Mouse (Mus musculus) liver, embryonic 11.5 days (tissue): ENCODE results near the gene Pate2. TPM values are rescaled to one million over a fixed set of nuclear protein-coding genes. Genes with fewer than 3 reads are reported as not detected.

Experiments
- ATAC-seq: fragments of 200-750 bp; cut with Nextera tagmentation; replicated peaks from 2 replicates; pipeline ENCODE4 v1.8.0; 2017; ENCODE audit warnings: moderate number of reproducible peaks, mild to moderate bottlenecking, moderate TSS enrichment, moderate library complexity; ENCODE audit not compliant: low FRiP score
- DNase-seq: peaks from one replicate; pipeline ENCODE4 v3.0.0-alpha.2; 2017; ENCODE audit warnings: low spot score
- H3K27ac ChIP-seq: fragments of 300-500 bp; sonication (generic); 2 replicates; pipeline ENCODE4 v1.5.1; 2014; ENCODE audit warnings: mild to moderate bottlenecking, low read depth, low read length, control low read depth
- H3K27me3 ChIP-seq: fragments of 300-500 bp; sonication (generic); replicated peaks from 2 replicates; pipeline ENCODE4 v1.6.1; 2014; ENCODE audit warnings: low read length, mixed read lengths; ENCODE audit not compliant: control insufficient read depth, insufficient read depth
- H3K36me3 ChIP-seq: fragments of 300-500 bp; sonication (generic); 2 replicates; pipeline ENCODE4 v1.6.1; 2014; ENCODE audit warnings: mild to moderate bottlenecking, low read length, moderate library complexity, mixed read lengths; ENCODE audit not compliant: control insufficient read depth, insufficient read depth
- H3K4me1 ChIP-seq: fragments of 300-500 bp; sonication (generic); replicated peaks from 2 replicates; pipeline ENCODE4 v1.6.1; 2014; ENCODE audit warnings: low read length, mixed read lengths; ENCODE audit not compliant: control insufficient read depth, insufficient read depth
- H3K4me2 ChIP-seq: fragments of 300-500 bp; sonication (generic); 2 replicates; pipeline ENCODE4 v1.6.1; 2014; ENCODE audit warnings: mild to moderate bottlenecking, control low read depth, moderate library complexity
- H3K4me3 ChIP-seq: fragments of 300-500 bp; sonication (generic); 2 replicates; pipeline ENCODE4 v1.5.1; 2014; ENCODE audit warnings: low read depth, low read length, control low read depth
- H3K9ac ChIP-seq: fragments of 300-500 bp; sonication (generic); 2 replicates; pipeline ENCODE4 v1.6.1; 2014; ENCODE audit warnings: low read depth, low read length, control low read depth
- H3K9me3 ChIP-seq: fragments of 300-500 bp; sonication (generic); 2 replicates; pipeline ENCODE4 v1.6.1; 2016; ENCODE audit warnings: low read length, inconsistent platforms, mixed read lengths; ENCODE audit not compliant: control insufficient read depth
- WGBS: fragments of 180-500 bp; shearing (Covaris S2); extraction: QIAGEN DNeasy Blood & Tissue Kit; methylation state at CpG from one replicate; pipeline ENCODE4 v1.1.7; 2014; 5-methylcytosine and 5-hydroxymethylcytosine counted together
- polyA plus RNA-seq: library from polyadenylated mRNA; unstranded; fragments of >200 nt; fragmentation: Nextera tagmentation; extraction: Ambion mirVana; gene quantifications from 2 replicates; pipeline ENCODE4 v1.2.1, GENCODE M21; 2014

Gene Pate2
- polyA plus RNA-seq, 1 experiment from 2014 or later: 0.16 TPM

GRCm38 (mm10) chr9:35561583-35561982 lies 8.5 kb upstream of the Pate2 start:
- Histone ChIP-seq H3K9ac (no peak overlapping the region), H3K9me3 (no peaks in the 10 kb centered on the region), H3K27me3 (peaks cover 20% of the 10 kb centered on the region), H3K4me2 (no peak overlapping the region), H3K27ac (no peak overlapping the region), H3K4me1 (peaks cover 5% of the 10 kb centered on the region; the same call in 1 of the 2 replicates), H3K4me3 (no peak overlapping the region), H3K36me3 (peaks cover 19% of the 10 kb centered on the region)
- no peak for ATAC-seq
- DNase-seq: no peak
- WGBS: 65% methylated on average over 6 of the region's 6 CpGs

- Histone ChIP-seq H3K4me3 (no peak overlapping the region), H3K36me3 (peaks cover 20% of the 10 kb centered on the region), H3K9ac (no peak overlapping the region), H3K4me2 (no peak overlapping the region), H3K4me1 (no peaks in the 10 kb centered on the region; the same call in 1 of the 2 replicates), H3K27me3 (no peaks in the 10 kb centered on the region), H3K9me3 (no peaks in the 10 kb centered on the region), H3K27ac (no peak overlapping the region)
- 84% methylated on average over 5 of the region's 5 CpGs for WGBS
- ATAC-seq (no peak), DNase-seq (no peak)
Observed at GRCm38 (mm10) chr9:35564536-35565240, 5.4 kb upstream of the Pate2 start.

- Histone ChIP-seq H3K36me3 (peaks cover 11% of the 10 kb centered on the region; the same call in 1 of the 2 replicates), H3K4me1 (no peaks in the 10 kb centered on the region), H3K9ac (no peak overlapping the region), H3K27ac (no peak overlapping the region), H3K4me3 (no peak overlapping the region), H3K27me3 (no peaks in the 10 kb centered on the region), H3K9me3 (no peaks in the 10 kb centered on the region), H3K4me2 (0 out of 2 replicates have a peak overlapping the region, but pooled peaks have one; percentile 85)
- WGBS: 86% methylated on average over 3 of the region's 3 CpGs
- no peak for ATAC-seq
- DNase-seq: no peak
Observed at GRCm38 (mm10) chr9:35567995-35568394, 2.1 kb upstream of the Pate2 start.

GRCm38 (mm10) chr9:35570663-35571062 lies 579 bp downstream of the Pate2 start:
- H3K36me3 ChIP-seq: peaks cover 4% of the 10 kb centered on the region; the same call in 1 of the 2 replicates
- ATAC-seq (no peak; the same call in 1 of the 2 replicates), DNase-seq (no peak)
- no peaks in the 10 kb centered on the region for H3K4me1 ChIP-seq
- peaks cover 12% of the 10 kb centered on the region for H3K27me3 ChIP-seq
- WGBS: 9% methylated on average over 5 of the region's 5 CpGs
- H3K9me3 ChIP-seq: no peaks in the 10 kb centered on the region
- H3K9ac ChIP-seq: peak overlapping the region; percentile 92
- H3K4me2 ChIP-seq: peak overlapping the region; percentile 85
- peak overlapping the region; percentile 77 for H3K4me3 ChIP-seq
- peak overlapping the region; percentile 93; the same call in 1 of the 2 replicates for H3K27ac ChIP-seq

- WGBS: 7% methylated on average over 32 of the region's 32 CpGs
- H3K9me3 ChIP-seq: no peaks in the 10 kb centered on the region
- peak overlapping the region; percentile 29 for H3K4me3 ChIP-seq
- no peaks in the 10 kb centered on the region for H3K4me1 ChIP-seq
- peaks cover 12% of the 10 kb centered on the region for H3K27me3 ChIP-seq
- no peak for ATAC-seq
- H3K36me3 ChIP-seq: no peaks in the 10 kb centered on the region
- H3K9ac ChIP-seq: no peak overlapping the region
- no peak for DNase-seq
- H3K27ac ChIP-seq: no peak overlapping the region
- peak overlapping the region; percentile 53 for H3K4me2 ChIP-seq
Observed at GRCm38 (mm10) chr9:35574416-35574815, 4.3 kb downstream of the Pate2 start.

- Histone ChIP-seq H3K36me3 (no peaks in the 10 kb centered on the region), H3K27ac (no peak overlapping the region), H3K4me2 (no peak overlapping the region), H3K9me3 (no peaks in the 10 kb centered on the region), H3K4me1 (no peaks in the 10 kb centered on the region), H3K27me3 (no peaks in the 10 kb centered on the region), H3K4me3 (no peak overlapping the region), H3K9ac (no peak overlapping the region)
- 15% methylated on average over 1 of the region's 1 CpGs for WGBS
- DNase-seq (no peak), ATAC-seq (no peak)
Observed at GRCm38 (mm10) chr9:35587674-35588073, 17.6 kb downstream of the Pate2 start.

- H3K36me3 ChIP-seq: no peaks in the 10 kb centered on the region
- no peaks in the 10 kb centered on the region for H3K4me1 ChIP-seq
- H3K27me3 ChIP-seq: no peaks in the 10 kb centered on the region
- 13% methylated on average over 2 of the region's 2 CpGs for WGBS
- no peak for DNase-seq
- ATAC-seq: no peak
- H3K9ac ChIP-seq: no peak overlapping the region
- H3K4me2 ChIP-seq: no peak overlapping the region
- H3K27ac ChIP-seq: no peak overlapping the region
- no peaks in the 10 kb centered on the region for H3K9me3 ChIP-seq
- H3K4me3 ChIP-seq: no peak overlapping the region
Observed at GRCm38 (mm10) chr9:35592903-35593302, 22.8 kb downstream of the Pate2 start.

- no peak overlapping the region for H3K4me3 ChIP-seq
- DNase-seq: no peak
- 60% methylated on average over 8 of the region's 8 CpGs for WGBS
Observed at GRCm38 (mm10) chr9:35607647-35608405, 37.7 kb downstream of the Pate2 start.

More at GRCm38 (mm10) chr9:35607647-35608405, 37.7 kb downstream of the Pate2 start:
- no peaks in the 10 kb centered on the region for H3K9me3 ChIP-seq
- H3K36me3 ChIP-seq: no peaks in the 10 kb centered on the region
- no peaks in the 10 kb centered on the region for H3K27me3 ChIP-seq
- no peak overlapping the region for H3K27ac ChIP-seq
- H3K4me1 ChIP-seq: no peaks in the 10 kb centered on the region
- no peak overlapping the region for H3K4me2 ChIP-seq
- H3K9ac ChIP-seq: no peak overlapping the region
- no peak for ATAC-seq
